Mouse (Mus musculus) forebrain, postnatal 0 days (tissue): Measurements from ENCODE around the gene Scn2a. TPM values are rescaled to one million over a fixed set of nuclear protein-coding genes. Genes with fewer than 3 reads are reported as not detected.

Experiments used
- ATAC-seq: fragments of 200-750 bp; cut with Nextera tagmentation; 2 replicates; pipeline ENCODE4 v1.8.0; 2017; ENCODE audit warnings: mild to moderate bottlenecking, moderate library complexity
- DNase-seq: peaks from one replicate; pipeline ENCODE4 v3.0.0-alpha.2; 2015
- H3K27ac ChIP-seq: fragments of 300-500 bp; sonication (generic); 2 replicates; pipeline ENCODE4 v1.5.1; 2014; ENCODE audit warnings: low read depth, mild to moderate bottlenecking, antibody characterized with exemption, low read length, moderate library complexity, mixed read lengths
- H3K27me3 ChIP-seq: fragments of 300-500 bp; sonication (generic); 2 replicates; pipeline ENCODE4 v1.6.1; 2014; ENCODE audit warnings: mild to moderate bottlenecking, low read length, mixed read lengths; ENCODE audit not compliant: insufficient read depth
- H3K36me3 ChIP-seq: fragments of 300-500 bp; sonication (generic); 2 replicates; pipeline ENCODE4 v1.6.1; 2014; ENCODE audit warnings: mild to moderate bottlenecking, moderate library complexity; ENCODE audit not compliant: insufficient read depth
- H3K4me1 ChIP-seq: fragments of 300-500 bp; sonication (generic); 2 replicates; pipeline ENCODE4 v1.6.1; 2014; ENCODE audit warnings: antibody characterized with exemption; ENCODE audit not compliant: insufficient read depth
- H3K4me2 ChIP-seq: fragments of 300-500 bp; sonication (generic); 2 replicates; pipeline ENCODE4 v1.6.1; 2014; ENCODE audit warnings: low read depth, mild to moderate bottlenecking, moderate library complexity
- H3K4me3 ChIP-seq: fragments of 300-500 bp; sonication (generic); 2 replicates; pipeline ENCODE4 v1.5.1; 2014; ENCODE audit warnings: low read depth, low read length, mixed read lengths
- H3K9ac ChIP-seq: fragments of 300-500 bp; sonication (generic); 2 replicates; pipeline ENCODE4 v1.6.1; 2014; ENCODE audit warnings: mild to moderate bottlenecking
- H3K9me3 ChIP-seq: fragments of 300-500 bp; sonication (generic); 2 replicates; pipeline ENCODE4 v1.6.1; 2016; ENCODE audit warnings: low read length
- CTCF ChIP-seq: sonication (generic); IDR thresholded peaks from 2 replicates; pipeline ENCODE4 v1.5.1; 2016; ENCODE audit warnings: antibody characterized with exemption, control low read depth, low read depth
- WGBS: fragments of 180-500 bp; shearing (Covaris S2); extraction: QIAGEN DNeasy Blood & Tissue Kit; methylation state at CpG from one replicate; pipeline ENCODE4 v1.1.7; 2014; 5-methylcytosine and 5-hydroxymethylcytosine counted together
- polyA plus RNA-seq: library from polyadenylated mRNA; unstranded; fragments of >200 nt; fragmentation: Nextera tagmentation; extraction: Ambion mirVana; gene quantifications from 2 replicates; pipeline ENCODE4 v1.2.1, GENCODE M21; 2015
- total RNA-seq: library from RNA; depleted of rRNA; stranded (reverse); fragments of >200 nt; gene quantifications from 2 replicates; pipeline ENCODE4 v1.2.3, GENCODE M21; 2014; rRNA removed

The Scn2a gene
- 91.5 and 101 TPM in 2 replicates for total RNA-seq
- polyA plus RNA-seq = 32.7 and 50.1 TPM in 2 replicates

- Histone ChIP-seq H3K27ac (peak within 1 kb of the TSS; percentile 77), H3K9me3 (no peaks in the 10 kb centered on the region), H3K4me2 (peak within 1 kb of the TSS; percentile 46), H3K4me1 (0 out of 2 replicates have a peak, but pooled peaks cover 8% of the 10 kb centered on the region), H3K27me3 (no peaks in the 10 kb centered on the region), H3K36me3 (no peaks in the 10 kb centered on the region), H3K9ac (peak within 1 kb of the TSS; percentile 57), H3K4me3 (peak within 1 kb of the TSS; percentile 43)
- ATAC-seq = peak; percentile 86
- DNase-seq = peak; percentile 84
- TF ChIP-seq CTCF = peak; percentile 83
- WGBS = 21% methylated on average over 9 of the region's 9 CpGs
These were observed at the start of gene Scn2a for GRCm38 (mm10) chr2:65620556-65621166. Gene Scn2a (plus strand): TSS chr2:65620771.

DNA sequence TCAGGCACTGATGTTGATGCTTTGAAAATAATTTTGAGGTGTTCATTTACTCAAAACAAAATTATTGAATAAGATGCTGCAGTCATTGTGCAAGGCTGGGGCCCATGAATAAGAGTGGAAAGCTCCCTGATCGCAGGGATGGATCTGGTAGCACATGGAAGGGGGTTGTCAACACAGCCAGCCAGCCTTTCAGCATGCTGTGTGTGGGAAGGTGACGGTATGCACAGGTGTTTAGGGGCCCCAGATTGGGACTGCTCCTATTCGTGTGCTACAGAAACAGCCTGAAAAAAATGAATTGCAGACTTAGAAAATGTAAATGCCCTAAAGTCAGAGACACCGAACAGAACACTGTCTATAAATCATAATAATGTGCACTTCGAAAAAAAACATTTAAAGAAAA is 32.9 kb upstream of the Scn2a start:
- ATAC-seq = no peak
- WGBS = 82% methylated on average over 5 of the region's 5 CpGs
- no peak for TF ChIP-seq CTCF
- Histone ChIP-seq H3K4me2 (no peak overlapping the region), H3K4me1 (no peaks in the 10 kb centered on the region), H3K27me3 (no peaks in the 10 kb centered on the region), H3K27ac (no peak overlapping the region), H3K36me3 (no peaks in the 10 kb centered on the region), H3K9ac (no peak overlapping the region), H3K4me3 (no peak overlapping the region), H3K9me3 (no peaks in the 10 kb centered on the region)
- DNase-seq = no peak

DNA sequence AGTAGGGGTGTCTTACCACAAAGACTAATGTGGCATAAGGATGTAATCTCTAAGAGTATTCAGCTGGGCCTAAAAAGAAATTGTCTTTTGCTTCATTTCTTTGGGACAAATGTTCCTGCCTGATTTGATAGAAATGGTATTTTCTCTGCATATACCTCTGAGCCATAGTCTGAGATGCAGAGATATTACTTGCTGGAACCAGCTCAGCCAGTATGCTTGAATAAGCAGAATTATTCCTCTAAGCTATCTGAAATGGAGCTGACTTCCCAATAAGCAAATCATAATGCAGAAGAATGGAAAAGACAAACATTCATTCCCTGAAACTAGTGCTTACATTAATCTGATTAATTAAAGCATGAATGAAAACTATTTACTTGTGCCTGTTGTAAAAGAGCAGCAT is 12.8 kb upstream of the Scn2a start:
- no peaks in the 10 kb centered on the region for H3K4me1 ChIP-seq
- no peaks in the 10 kb centered on the region for H3K36me3 ChIP-seq
- ATAC-seq (no peak), DNase-seq (no peak)
- no peaks in the 10 kb centered on the region for H3K27me3 ChIP-seq
- no peak overlapping the region for H3K9ac ChIP-seq
- H3K4me2 ChIP-seq = no peak overlapping the region
- H3K27ac ChIP-seq = no peak overlapping the region
- H3K9me3 ChIP-seq = no peaks in the 10 kb centered on the region
- TF ChIP-seq CTCF = no peak
- no peak overlapping the region for H3K4me3 ChIP-seq

- no peak for TF ChIP-seq CTCF
- Histone ChIP-seq H3K9me3 (no peaks in the 10 kb centered on the region), H3K4me3 (no peak overlapping the region), H3K27ac (no peak overlapping the region), H3K36me3 (no peaks in the 10 kb centered on the region), H3K4me1 (no peaks in the 10 kb centered on the region), H3K4me2 (no peak overlapping the region), H3K9ac (no peak overlapping the region), H3K27me3 (no peaks in the 10 kb centered on the region)
- DNase-seq (no peak), ATAC-seq (no peak)
- WGBS = 84% methylated on average over 4 of the region's 4 CpGs
These were observed 8.7 kb upstream of the Scn2a start for GRCm38 (mm10) chr2:65611887-65612286.

- TF ChIP-seq CTCF = no peak
- no peak overlapping the region for H3K4me2 ChIP-seq
- WGBS = 26% methylated on average over 5 of the region's 5 CpGs
- no peaks in the 10 kb centered on the region for H3K27me3 ChIP-seq
- H3K9ac ChIP-seq = no peak overlapping the region
- H3K36me3 ChIP-seq = no peaks in the 10 kb centered on the region
- DNase-seq (no peak), ATAC-seq (no peak)
- H3K27ac ChIP-seq = no peak overlapping the region
- H3K4me1 ChIP-seq = 0 out of 2 replicates have a peak, but pooled peaks cover 8% of the 10 kb centered on the region
- H3K4me3 ChIP-seq = no peak overlapping the region
- H3K9me3 ChIP-seq = no peaks in the 10 kb centered on the region
These were observed 790 bp upstream of the Scn2a start for GRCm38 (mm10) chr2:65619781-65620180.

- Histone ChIP-seq H3K4me3 (peak overlapping the region; percentile 43), H3K4me1 (0 out of 2 replicates have a peak, but pooled peaks cover 8% of the 10 kb centered on the region), H3K9ac (peak overlapping the region; percentile 57), H3K9me3 (no peaks in the 10 kb centered on the region), H3K4me2 (peak overlapping the region; percentile 46), H3K27me3 (no peaks in the 10 kb centered on the region), H3K36me3 (no peaks in the 10 kb centered on the region), H3K27ac (peak overlapping the region; percentile 77)
- WGBS = 6% methylated on average over 5 of the region's 5 CpGs
- no peak for TF ChIP-seq CTCF
- peak; percentile 78 for ATAC-seq
- peak; percentile 63 for DNase-seq
These were observed 683 bp downstream of the Scn2a start for GRCm38 (mm10) chr2:65621254-65621653.

DNA sequence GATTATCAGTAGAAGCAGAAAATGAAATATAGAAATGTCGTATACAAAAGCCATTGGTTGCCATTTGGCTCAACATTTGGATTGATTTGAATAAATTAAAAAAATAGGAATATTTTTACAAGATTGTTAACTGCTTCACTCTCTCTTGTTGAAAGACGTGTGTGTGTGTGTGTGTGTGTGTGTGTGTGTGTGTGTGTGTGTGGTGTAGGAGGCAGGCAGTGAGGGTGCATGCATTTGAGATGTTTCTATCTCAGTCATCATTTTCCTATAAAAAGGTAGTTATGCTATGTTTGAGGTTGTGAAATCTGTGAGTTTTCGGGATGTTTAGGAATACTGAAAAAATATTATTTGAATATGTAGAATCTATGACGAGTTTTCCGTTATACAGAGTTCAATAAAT is 1.3 kb downstream of the Scn2a start:
- TF ChIP-seq CTCF = no peak
- Histone ChIP-seq H3K4me1 (0 out of 2 replicates have a peak, but pooled peaks cover 8% of the 10 kb centered on the region), H3K27ac (no peak overlapping the region), H3K27me3 (no peaks in the 10 kb centered on the region), H3K9ac (peak overlapping the region; percentile 57; the same call in 1 of the 2 replicates), H3K4me3 (peak overlapping the region; percentile 43), H3K4me2 (peak overlapping the region; percentile 46), H3K36me3 (no peaks in the 10 kb centered on the region), H3K9me3 (no peaks in the 10 kb centered on the region)
- ATAC-seq (no peak), DNase-seq (peak; percentile 4)
- 50% methylated on average over 5 of the region's 5 CpGs for WGBS
